ENCODE assay signal across 19 mouse cellular contexts in the genomic region with DNA sequence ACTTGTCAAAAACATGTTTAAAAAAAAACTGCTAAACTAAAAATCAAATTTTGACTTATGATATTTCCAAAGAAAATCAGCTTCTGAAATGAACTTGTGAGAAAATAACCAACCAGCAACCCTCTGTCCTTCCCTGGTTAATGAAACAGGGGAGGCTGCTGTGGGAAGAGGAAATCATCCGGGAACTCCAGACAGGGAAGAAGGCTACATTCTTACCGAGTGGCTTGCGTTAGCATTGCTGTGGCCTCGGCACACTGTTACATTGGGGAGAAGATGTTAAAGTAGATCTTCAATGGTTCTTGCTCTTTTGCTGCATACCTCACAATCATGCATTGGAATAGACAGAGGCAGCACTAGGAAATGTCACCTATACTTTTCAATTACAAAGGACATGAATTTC.
A peak's percentile ranks its signal among the peaks of the same experiment; 100 is the strongest.
DNase-seq lines count a peak whose midpoint lies in the region; ATAC-seq lines count a peak whose summit lies in the region.
"Had no signal": no experiment of that assay in that cellular context is flagged by ENCODE, and none has a peak within 500 bp of the region (broad histone marks: within the 10 kb centered on the region; RNA-seq: fewer than 3 reads in every experiment).

No protein-coding gene starts in this region.

- no peak overlapping the region for H3K4me2 ChIP-seq in midbrain, embryonic 11.5 days
- H3K4me2 ChIP-seq in midbrain, embryonic 14.5 days (ENCODE audit: low read length), result no peak overlapping the region

- no peak for ATAC-seq in midbrain, embryonic 11.5 days (ENCODE audit: low FRiP score)
- ATAC-seq in midbrain, embryonic 14.5 days (ENCODE audit: low FRiP score, low TSS enrichment), result no peak
- ATAC-seq: activated CD4-positive, CD25-positive, alpha-beta regulatory T cell, adult 4 months; CD4-positive, CD25-positive, alpha-beta regulatory T cell, adult 4 months; Patski had no signal

- no peaks in the 10 kb centered on the region for H3K4me1 ChIP-seq in midbrain, embryonic 11.5 days (ENCODE audit: control insufficient read depth, insufficient read depth, low read length)
- no peaks in the 10 kb centered on the region for H3K4me1 ChIP-seq in midbrain, embryonic 14.5 days (ENCODE audit: control insufficient read depth, insufficient read depth, low read length)

- H3K27me3 ChIP-seq in midbrain, embryonic 11.5 days (ENCODE audit: control insufficient read depth, insufficient read depth, low read length), result no peaks in the 10 kb centered on the region
- H3K27me3 ChIP-seq in midbrain, embryonic 14.5 days (ENCODE audit: control insufficient read depth, insufficient read depth, low read length), result no peaks in the 10 kb centered on the region
- H3K27me3 ChIP-seq: CH12.LX, Patski had no signal

- 88% methylated on average over 4 of the region's 4 CpGs for WGBS in midbrain, embryonic 11.5 days
- 88% methylated on average over 4 of the region's 4 CpGs for WGBS in midbrain, embryonic 14.5 days

- H3K36me3 ChIP-seq in midbrain, embryonic 11.5 days (ENCODE audit: control insufficient read depth, insufficient read depth, low read length), result no peaks in the 10 kb centered on the region
- no peaks in the 10 kb centered on the region for H3K36me3 ChIP-seq in midbrain, embryonic 14.5 days (ENCODE audit: control insufficient read depth, insufficient read depth, low read length)
- H3K36me3 ChIP-seq: G1E had no signal

- H3K27ac ChIP-seq in midbrain, embryonic 11.5 days (ENCODE audit: low read depth, low read length), result no peak overlapping the region
- no peak overlapping the region for H3K27ac ChIP-seq in midbrain, embryonic 14.5 days (replicated peaks; ENCODE audit: low read depth, low read length)

- H3K9me3 ChIP-seq in midbrain, embryonic 11.5 days (ENCODE audit: control insufficient read depth, low read length), result no peaks in the 10 kb centered on the region
- no peaks in the 10 kb centered on the region for H3K9me3 ChIP-seq in midbrain, embryonic 14.5 days (ENCODE audit: control insufficient read depth, low read length)
- H3K9me3 ChIP-seq: G1E had no signal

- H3K4me3 ChIP-seq in midbrain, embryonic 11.5 days (ENCODE audit: low read depth, low read length), result no peak overlapping the region
- H3K4me3 ChIP-seq in midbrain, embryonic 14.5 days (replicated peaks; ENCODE audit: low read depth, low read length), result no peak overlapping the region

- intact Hi-C loops in heart, postnatal 10 days (cut with DNase I), result no loop called here

- peak; percentile 55 for DNase-seq in heart, adult 11 months
- no peak for DNase-seq in heart, postnatal 10 days
- peak; percentile 62 for DNase-seq in midbrain, embryonic 11.5 days (ENCODE audit: low spot score, missing footprints)
- no peak for DNase-seq in midbrain, embryonic 14.5 days
- DNase-seq: adrenal gland, adult 2 months; adrenal gland, adult 8-10 months; adrenal gland, postnatal 10 days; adrenal gland, postnatal 14 days; adrenal gland, postnatal 25 days; adrenal gland, postnatal 36 days; B cell, adult 2 months; cerebellum, adult 11 months; cerebellum, adult 11-12 months; cerebellum, adult 18-20 months had no signal

- no peak overlapping the region for H3K9ac ChIP-seq in midbrain, embryonic 11.5 days (ENCODE audit: low read length)
- H3K9ac ChIP-seq in midbrain, embryonic 14.5 days (replicated peaks; ENCODE audit: low read length), result no peak overlapping the region

Comparison
In these comparisons a context has a peak if more than half of its experiments do, and no peak if none do; other contexts are left out.
1. DNase-seq: peak in heart, adult 11 months (single experiment) and midbrain, embryonic 11.5 days (single experiment); none in heart, postnatal 10 days (0 of 2) and midbrain, embryonic 14.5 days (single experiment).